Mouse (Mus musculus) forebrain, embryonic 15.5 days (tissue): Measurements from ENCODE around the gene Themis. TPM values are rescaled to one million over a fixed set of nuclear protein-coding genes. Genes with fewer than 3 reads are reported as not detected.
A peak's percentile ranks its signal among the peaks of the same experiment; 100 is the strongest.

Experiments
- ATAC-seq: fragments of 200-750 bp; cut with Nextera tagmentation; replicated peaks from 2 replicates; pipeline ENCODE4 v1.8.0; 2017; ENCODE audit warnings: mild to moderate bottlenecking, moderate TSS enrichment, moderate library complexity
- H3K27ac ChIP-seq: fragments of 300-500 bp; sonication (generic); replicated peaks from 2 replicates; pipeline ENCODE4 v1.5.1; 2015; ENCODE audit warnings: mild to moderate bottlenecking, inconsistent platforms
- H3K27me3 ChIP-seq: fragments of 300-500 bp; sonication (generic); 2 replicates; pipeline ENCODE4 v1.6.1; 2015; ENCODE audit warnings: inconsistent platforms
- H3K36me3 ChIP-seq: fragments of 300-500 bp; sonication (generic); 2 replicates; pipeline ENCODE4 v1.6.1; 2015; ENCODE audit warnings: mild to moderate bottlenecking, inconsistent platforms
- H3K4me1 ChIP-seq: fragments of 300-500 bp; sonication (generic); 2 replicates; pipeline ENCODE4 v1.6.1; 2015; ENCODE audit warnings: inconsistent platforms
- H3K4me2 ChIP-seq: fragments of 300-500 bp; sonication (generic); replicated peaks from 2 replicates; pipeline ENCODE4 v1.6.1; 2015; ENCODE audit warnings: mild to moderate bottlenecking, inconsistent platforms
- H3K4me3 ChIP-seq: fragments of 300-500 bp; sonication (generic); 2 replicates; pipeline ENCODE4 v1.5.1; 2015; ENCODE audit warnings: mild to moderate bottlenecking, inconsistent platforms
- H3K9ac ChIP-seq: fragments of 300-500 bp; sonication (generic); replicated peaks from 2 replicates; pipeline ENCODE4 v1.6.1; 2015; ENCODE audit warnings: mild to moderate bottlenecking, inconsistent platforms
- H3K9me3 ChIP-seq: fragments of 300-500 bp; sonication (generic); 2 replicates; pipeline ENCODE4 v1.6.1; 2016; ENCODE audit warnings: inconsistent platforms
- WGBS: fragments of 180-500 bp; shearing (Covaris S2); methylation state at CpG from one replicate; pipeline ENCODE4 v1.1.7; 2015; ENCODE audit warnings: mixed read lengths; 5-methylcytosine and 5-hydroxymethylcytosine counted together
- polyA plus RNA-seq: library from polyadenylated mRNA; unstranded; fragments of >200 nt; fragmentation: Nextera tagmentation; extraction: Ambion mirVana; gene quantifications from 2 replicates; pipeline ENCODE4 v1.2.1, GENCODE M21; 2015

Gene Themis
- polyA plus RNA-seq = 0.06 and 0.10 TPM in 2 replicates

DNA sequence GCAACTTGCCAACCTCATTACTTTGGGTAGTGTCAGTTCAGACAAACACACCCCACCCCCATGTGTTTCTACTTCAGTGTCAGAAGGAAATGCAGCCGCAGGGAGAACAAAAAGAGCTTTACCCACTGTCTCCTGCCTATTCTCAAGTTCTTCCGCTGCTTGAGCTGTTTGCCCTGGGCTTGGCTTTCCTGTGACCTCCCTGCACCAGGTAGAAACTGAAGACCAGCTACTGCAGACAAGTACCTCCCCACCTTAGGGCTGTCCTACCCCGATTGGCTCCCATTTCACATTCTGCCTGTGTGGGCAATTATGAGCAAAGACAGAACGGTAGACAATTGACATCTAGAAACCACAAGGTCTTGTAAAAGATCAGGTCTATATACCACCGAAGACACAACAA, at the start of gene Themis:
Themis (plus strand) TSS at position 100 of the 400 bp plus-strand sequence.
- no peak within 1 kb of the TSS for H3K27ac ChIP-seq
- WGBS = 64% methylated on average over 5 of the region's 5 CpGs
- no peaks in the 10 kb centered on the region for H3K27me3 ChIP-seq

DNA sequence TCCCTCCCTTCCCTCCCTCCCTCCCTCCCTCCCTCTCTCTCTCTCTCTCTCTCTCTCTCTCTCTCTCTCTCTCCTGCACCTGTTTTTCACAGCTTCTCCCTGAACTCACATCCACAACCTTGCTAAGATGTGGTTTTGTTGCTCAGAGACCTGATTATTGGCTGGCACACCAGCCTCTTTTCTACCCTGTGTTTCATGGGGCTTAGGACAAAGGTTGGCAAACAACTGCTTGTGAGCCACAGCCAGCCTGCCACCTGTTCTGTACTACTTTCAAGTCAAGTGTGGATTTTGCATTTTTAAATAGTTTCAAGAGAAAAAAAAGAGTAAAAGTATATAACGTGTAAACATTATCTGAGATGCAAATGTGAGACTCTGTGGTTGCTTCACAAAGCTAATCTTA, 48.7 kb upstream of the Themis start:
- Histone ChIP-seq H3K27me3 (no peaks in the 10 kb centered on the region), H3K27ac (no peak overlapping the region), H3K4me1 (no peaks in the 10 kb centered on the region), H3K9me3 (no peaks in the 10 kb centered on the region), H3K4me2 (no peak overlapping the region), H3K36me3 (no peaks in the 10 kb centered on the region), H3K9ac (no peak overlapping the region), H3K4me3 (no peak overlapping the region)
- 79% methylated on average over 1 of the region's 1 CpGs for WGBS
- ATAC-seq = no peak

More for the DNA sequence above, at the start of gene Themis:
- Histone ChIP-seq H3K4me3 (no peak within 1 kb of the TSS), H3K9ac (no peak within 1 kb of the TSS), H3K4me1 (no peaks in the 10 kb centered on the region), H3K9me3 (no peaks in the 10 kb centered on the region), H3K36me3 (no peaks in the 10 kb centered on the region), H3K4me2 (no peak within 1 kb of the TSS)
- no peak for ATAC-seq

- no peak overlapping the region for H3K9ac ChIP-seq
- H3K4me2 ChIP-seq = no peak overlapping the region
- ATAC-seq = no peak
- H3K27ac ChIP-seq = no peak overlapping the region
- no peaks in the 10 kb centered on the region for H3K4me1 ChIP-seq
- H3K27me3 ChIP-seq = no peaks in the 10 kb centered on the region
- H3K36me3 ChIP-seq = no peaks in the 10 kb centered on the region
- no peaks in the 10 kb centered on the region for H3K9me3 ChIP-seq
- no peak overlapping the region for H3K4me3 ChIP-seq
Measured at GRCm38 (mm10) chr10:28636096-28636495, 32.1 kb upstream of the Themis start.

GRCm38 (mm10) chr10:28641887-28642286, 26.3 kb upstream of the Themis start:
- Histone ChIP-seq H3K9me3 (no peaks in the 10 kb centered on the region), H3K9ac (no peak overlapping the region), H3K36me3 (no peaks in the 10 kb centered on the region), H3K4me2 (no peak overlapping the region), H3K27ac (no peak overlapping the region), H3K4me3 (no peak overlapping the region), H3K27me3 (no peaks in the 10 kb centered on the region), H3K4me1 (no peaks in the 10 kb centered on the region)
- ATAC-seq = no peak
- 70% methylated on average over 2 of the region's 2 CpGs for WGBS

GRCm38 (mm10) chr10:28647855-28648254, 20.3 kb upstream of the Themis start:
- no peaks in the 10 kb centered on the region for H3K36me3 ChIP-seq
- H3K4me3 ChIP-seq = no peak overlapping the region
- H3K4me1 ChIP-seq = no peaks in the 10 kb centered on the region
- 92% methylated on average over 2 of the region's 2 CpGs for WGBS
- no peak for ATAC-seq
- H3K9ac ChIP-seq = no peak overlapping the region
- H3K4me2 ChIP-seq = no peak overlapping the region
- no peaks in the 10 kb centered on the region for H3K27me3 ChIP-seq
- no peaks in the 10 kb centered on the region for H3K9me3 ChIP-seq
- H3K27ac ChIP-seq = no peak overlapping the region

DNA sequence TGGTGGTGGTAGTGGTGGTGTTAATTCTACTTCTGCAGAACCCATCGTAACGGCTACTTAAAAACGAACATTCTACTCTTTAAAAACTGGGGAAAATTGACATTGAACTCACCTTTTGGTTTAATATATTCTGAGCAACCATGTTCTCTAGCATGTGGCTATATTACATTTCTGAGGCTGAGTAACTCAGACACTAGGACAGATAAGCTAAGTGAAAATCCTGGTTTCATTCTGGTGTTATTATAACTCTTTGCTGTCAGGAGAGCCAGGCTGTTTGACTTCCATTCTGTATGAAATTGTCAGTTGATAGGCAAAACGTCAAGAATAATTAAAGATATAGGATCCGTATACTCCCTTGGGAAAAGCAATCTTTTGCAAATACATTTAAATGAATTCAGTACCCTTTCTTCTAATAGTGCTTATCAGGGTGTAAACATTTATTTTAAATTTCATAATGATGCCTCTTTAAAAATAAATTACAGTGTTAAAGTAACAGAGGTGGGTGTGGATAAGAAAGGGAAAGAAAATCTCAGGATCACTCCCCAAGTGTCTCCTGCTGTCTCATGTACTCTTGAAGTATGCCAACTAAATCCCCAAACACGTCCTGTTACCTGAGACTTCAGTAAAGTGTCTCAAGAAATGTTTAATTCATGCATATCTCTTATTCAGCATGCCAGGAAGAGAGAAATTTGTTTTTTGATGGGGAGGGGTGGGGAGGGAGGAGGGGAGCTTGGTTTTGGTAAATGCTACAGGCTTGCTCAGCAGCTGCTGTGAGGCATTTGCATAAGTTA, 18.9 kb upstream of the Themis start:
- no peak overlapping the region for H3K27ac ChIP-seq
- H3K4me1 ChIP-seq = no peaks in the 10 kb centered on the region
- no peaks in the 10 kb centered on the region for H3K9me3 ChIP-seq
- 66% methylated on average over 6 of the region's 6 CpGs for WGBS
- no peak overlapping the region for H3K9ac ChIP-seq
- no peaks in the 10 kb centered on the region for H3K36me3 ChIP-seq
- peak; percentile 67 for ATAC-seq
- H3K4me2 ChIP-seq = no peak overlapping the region
- H3K27me3 ChIP-seq = no peaks in the 10 kb centered on the region
- H3K4me3 ChIP-seq = no peak overlapping the region

GRCm38 (mm10) chr10:28649900-28650160, 18.3 kb upstream of the Themis start:
- Histone ChIP-seq H3K4me2 (no peak overlapping the region), H3K27ac (no peak overlapping the region), H3K9me3 (no peaks in the 10 kb centered on the region), H3K27me3 (no peaks in the 10 kb centered on the region), H3K4me1 (no peaks in the 10 kb centered on the region), H3K36me3 (no peaks in the 10 kb centered on the region), H3K9ac (no peak overlapping the region), H3K4me3 (no peak overlapping the region)
- 18% methylated on average over 1 of the region's 1 CpGs for WGBS
- ATAC-seq = no peak

DNA sequence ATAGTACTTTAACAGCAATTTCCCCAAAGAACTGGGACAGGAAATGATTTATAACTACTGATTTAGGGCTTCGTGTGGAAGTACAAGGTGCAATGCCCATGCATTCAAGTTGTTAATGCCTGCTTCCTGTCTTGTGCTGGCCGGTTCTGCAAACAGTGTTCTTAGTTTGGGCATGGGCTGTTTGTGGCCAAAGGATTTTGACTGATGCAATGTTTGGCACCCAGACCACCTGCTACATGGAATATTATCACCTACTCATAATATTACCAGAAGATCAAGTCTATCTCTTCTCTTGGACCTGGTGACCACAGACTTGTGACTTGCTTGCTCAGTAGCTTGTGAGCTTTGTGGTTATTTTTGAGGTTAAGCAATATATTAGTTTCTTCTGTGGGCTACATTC, 16.2 kb upstream of the Themis start:
- no peak for ATAC-seq
- Histone ChIP-seq H3K36me3 (no peaks in the 10 kb centered on the region), H3K27me3 (no peaks in the 10 kb centered on the region), H3K4me3 (no peak overlapping the region), H3K9me3 (no peaks in the 10 kb centered on the region), H3K27ac (no peak overlapping the region), H3K9ac (no peak overlapping the region), H3K4me1 (no peaks in the 10 kb centered on the region), H3K4me2 (no peak overlapping the region)
- WGBS = 89% methylated on average over 2 of the region's 2 CpGs

DNA sequence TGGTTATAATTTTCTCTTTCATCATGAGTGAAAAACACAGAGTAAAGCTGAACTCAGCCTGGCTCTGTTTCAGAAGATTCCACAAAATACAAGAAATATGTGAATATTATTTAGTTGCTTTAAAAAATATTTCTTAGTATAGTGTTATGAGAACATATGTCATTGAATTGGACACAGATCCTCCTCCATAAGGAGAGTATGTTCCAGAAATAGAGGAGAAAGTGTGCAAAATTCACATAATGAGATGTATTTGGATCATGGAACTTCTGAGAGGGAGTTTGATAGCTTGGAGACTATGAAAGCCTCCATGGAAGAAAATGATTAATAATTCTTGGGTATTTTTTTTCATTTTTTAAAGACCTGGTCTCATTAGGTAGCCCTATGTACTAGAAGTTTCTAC, 13.4 kb upstream of the Themis start:
- H3K4me2 ChIP-seq = no peak overlapping the region
- H3K9me3 ChIP-seq = no peaks in the 10 kb centered on the region
- no peaks in the 10 kb centered on the region for H3K4me1 ChIP-seq
- H3K27me3 ChIP-seq = no peaks in the 10 kb centered on the region
- H3K9ac ChIP-seq = no peak overlapping the region
- no peak overlapping the region for H3K27ac ChIP-seq
- no peak for ATAC-seq
- no peak overlapping the region for H3K4me3 ChIP-seq
- no peaks in the 10 kb centered on the region for H3K36me3 ChIP-seq

DNA sequence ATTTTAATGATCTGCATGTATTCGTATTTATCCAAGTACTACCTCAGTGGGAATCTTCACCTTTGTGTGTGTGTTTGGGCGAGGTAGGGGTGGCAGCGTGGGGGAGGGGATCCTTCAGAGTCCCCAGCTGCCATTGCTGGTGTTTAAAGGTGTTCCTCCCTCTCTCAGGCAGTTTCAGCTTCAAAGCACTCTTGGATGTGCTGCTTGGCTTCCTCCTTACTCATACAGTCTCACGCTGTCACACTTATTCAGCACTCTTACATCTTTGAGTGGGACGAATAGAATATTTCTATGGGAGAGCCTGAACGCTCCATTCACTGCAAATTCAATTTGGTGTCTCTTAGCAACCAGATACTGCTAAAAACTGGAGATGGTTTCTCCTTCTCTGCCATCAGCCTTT, 3.0 kb upstream of the Themis start:
- 0 out of 2 replicates have a peak, but pooled peaks have one; percentile 41 for ATAC-seq
- WGBS = 56% methylated on average over 6 of the region's 6 CpGs
- Histone ChIP-seq H3K9me3 (no peaks in the 10 kb centered on the region), H3K36me3 (no peaks in the 10 kb centered on the region), H3K27ac (no peak overlapping the region), H3K9ac (no peak overlapping the region), H3K27me3 (no peaks in the 10 kb centered on the region), H3K4me2 (no peak overlapping the region), H3K4me3 (no peak overlapping the region), H3K4me1 (no peaks in the 10 kb centered on the region)

GRCm38 (mm10) chr10:28673931-28674330, 5.8 kb downstream of the Themis start:
- H3K27ac ChIP-seq = no peak overlapping the region
- no peak overlapping the region for H3K9ac ChIP-seq
- no peaks in the 10 kb centered on the region for H3K27me3 ChIP-seq
- no peak overlapping the region for H3K4me3 ChIP-seq
- no peak overlapping the region for H3K4me2 ChIP-seq
- ATAC-seq = no peak
- no peaks in the 10 kb centered on the region for H3K9me3 ChIP-seq
- 89% methylated on average over 3 of the region's 3 CpGs for WGBS
- H3K4me1 ChIP-seq = no peaks in the 10 kb centered on the region
- H3K36me3 ChIP-seq = no peaks in the 10 kb centered on the region

- Histone ChIP-seq H3K9ac (no peak overlapping the region), H3K27me3 (no peaks in the 10 kb centered on the region), H3K4me1 (no peaks in the 10 kb centered on the region), H3K36me3 (no peaks in the 10 kb centered on the region), H3K27ac (no peak overlapping the region), H3K9me3 (no peaks in the 10 kb centered on the region), H3K4me3 (no peak overlapping the region), H3K4me2 (no peak overlapping the region)
- ATAC-seq = no peak
- WGBS = 88% methylated on average over 2 of the region's 2 CpGs
Measured at GRCm38 (mm10) chr10:28675337-28675736, 7.2 kb downstream of the Themis start.

DNA sequence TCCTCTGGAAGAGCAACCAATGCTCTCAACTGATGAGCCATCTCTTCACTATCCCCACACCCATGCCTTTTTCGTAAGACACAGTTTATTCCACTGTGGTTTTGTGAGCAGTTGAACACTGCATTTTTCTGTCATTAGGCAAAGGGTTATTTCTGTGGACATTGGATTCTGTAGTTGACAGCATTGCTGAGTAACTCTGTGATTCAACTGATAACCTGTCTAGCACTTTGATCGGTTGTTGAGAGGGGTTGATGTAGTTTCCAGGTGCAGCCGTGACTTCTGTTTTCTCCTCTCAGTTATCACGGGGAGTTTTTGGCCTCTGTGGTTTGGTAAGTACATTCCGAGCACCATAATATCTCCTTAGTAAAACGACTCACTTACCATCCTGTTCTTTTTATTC, 26.8 kb downstream of the Themis start:
- no peak for ATAC-seq
- WGBS = 92% methylated on average over 6 of the region's 6 CpGs
- no peaks in the 10 kb centered on the region for H3K27me3 ChIP-seq

More for the DNA sequence above, 26.8 kb downstream of the Themis start:
- H3K27ac ChIP-seq = no peak overlapping the region
- no peaks in the 10 kb centered on the region for H3K36me3 ChIP-seq
- no peak overlapping the region for H3K9ac ChIP-seq
- H3K4me3 ChIP-seq = no peak overlapping the region
- no peaks in the 10 kb centered on the region for H3K4me1 ChIP-seq
- H3K4me2 ChIP-seq = no peak overlapping the region
- no peaks in the 10 kb centered on the region for H3K9me3 ChIP-seq
